Mouse (Mus musculus) heart, postnatal 36 days (tissue): ENCODE measurements around the gene Naa40. TPM values are rescaled to one million over a fixed set of nuclear protein-coding genes. Genes with fewer than 3 reads are reported as not detected.

Experiments
- DNase-seq, 2 experiments: peaks; one replicate each; pipeline ENCODE4 v3.0.0; 2021 to 2022
- intact Hi-C: fragments of 180-260 bp; cut with DNase I; formaldehyde crosslinking; loops from one replicate; pipeline ENCODE4 v1.15.1; 2025
- total RNA-seq, 2 experiments: library from RNA; stranded (reverse); gene quantifications; 2 replicates each; pipeline ENCODE4 v1.2.3; 2021

The Naa40 gene
- total RNA-seq, 2 experiments from 2014 or later: 15.3 to 15.6 TPM

DNA sequence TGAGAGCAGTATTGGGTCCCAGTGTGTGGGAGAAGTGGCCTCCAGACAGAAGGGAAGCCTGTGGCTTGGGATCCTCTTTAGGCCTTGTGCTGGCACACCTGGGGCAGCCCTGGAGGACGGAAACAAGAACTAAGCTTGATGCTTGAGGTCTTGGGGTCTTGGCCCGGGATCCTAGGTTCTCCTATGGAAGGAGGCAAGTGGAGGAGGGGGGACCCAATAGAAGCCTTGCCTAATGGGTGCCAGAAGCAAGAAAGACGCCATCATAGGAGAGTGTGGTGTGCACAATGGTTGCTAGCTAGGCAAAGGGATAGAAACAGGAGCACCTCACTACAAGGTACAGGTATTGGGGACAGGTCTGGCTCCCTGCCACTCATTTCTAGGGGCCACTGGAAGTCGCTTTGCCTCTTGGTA, 25.4 kb upstream of the Naa40 start:
- intact Hi-C loops: no loop called here

GRCm38 (mm10) chr19:7265478-7266191, 24.7 kb upstream of the Naa40 start:
- intact Hi-C loops: loop anchor here (2.0 kb wide), 1 partner anchor 153 kb away; no protein-coding TSS in a partner anchor
- DNase-seq: no peak

More for the DNA sequence above, 25.4 kb upstream of the Naa40 start:
- no peak for DNase-seq

- intact Hi-C loops: loop anchor here (1.0 to 2.0 kb wide), 3 partner anchors 80 to 171 kb away; no protein-coding TSS in a partner anchor
- peak; percentile 40 to 59 for DNase-seq
Measured at GRCm38 (mm10) chr19:7264766-7265331, 23.9 kb upstream of the Naa40 start.

- intact Hi-C loops: loop anchor here (1.0 to 2.0 kb wide), 3 partner anchors 81 to 172 kb away; no protein-coding TSS in a partner anchor
Measured at GRCm38 (mm10) chr19:7264088-7264765, 23.2 kb upstream of the Naa40 start.

DNA sequence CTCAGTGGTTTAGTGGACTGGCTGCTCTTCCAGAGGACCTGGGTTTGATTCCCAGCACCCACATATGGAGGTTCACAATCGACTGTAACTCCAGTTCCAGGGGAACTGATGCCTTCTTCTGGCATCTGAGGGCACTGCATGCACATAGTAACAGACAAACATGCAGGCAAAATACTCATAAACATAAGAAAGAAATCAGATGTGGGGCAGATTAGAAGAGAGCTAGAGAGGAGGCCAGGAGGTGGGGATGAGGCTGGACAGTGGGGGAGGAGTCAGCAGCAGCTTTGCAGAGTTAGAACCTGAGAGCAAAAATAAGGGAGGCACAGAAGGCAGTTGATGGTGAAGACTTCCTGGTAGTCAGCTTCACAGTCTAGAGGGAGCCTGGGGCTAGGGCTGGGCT, 21.6 kb upstream of the Naa40 start:
- intact Hi-C loops: loop anchor here (2.0 kb wide), 1 partner anchor 28 kb away; no protein-coding TSS in a partner anchor
- no peak for DNase-seq

More at GRCm38 (mm10) chr19:7264088-7264765, 23.2 kb upstream of the Naa40 start:
- peak; percentile 85 to 90 for DNase-seq

- intact Hi-C loops: loop anchor here (2.0 kb wide), 1 partner anchor 27 kb away; no protein-coding TSS in a partner anchor
- no peak for DNase-seq
Measured at GRCm38 (mm10) chr19:7261964-7262363, 21.0 kb upstream of the Naa40 start.

- DNase-seq: no peak
- intact Hi-C loops: no loop called here
Measured at GRCm38 (mm10) chr19:7261476-7261875, 20.5 kb upstream of the Naa40 start.

- DNase-seq: no peak
Measured at GRCm38 (mm10) chr19:7257881-7258280, 16.9 kb upstream of the Naa40 start.

GRCm38 (mm10) chr19:7246021-7246420, 5.0 kb upstream of the Naa40 start:
- intact Hi-C loops: no loop called here

More at GRCm38 (mm10) chr19:7257881-7258280, 16.9 kb upstream of the Naa40 start:
- intact Hi-C loops: no loop called here

DNA sequence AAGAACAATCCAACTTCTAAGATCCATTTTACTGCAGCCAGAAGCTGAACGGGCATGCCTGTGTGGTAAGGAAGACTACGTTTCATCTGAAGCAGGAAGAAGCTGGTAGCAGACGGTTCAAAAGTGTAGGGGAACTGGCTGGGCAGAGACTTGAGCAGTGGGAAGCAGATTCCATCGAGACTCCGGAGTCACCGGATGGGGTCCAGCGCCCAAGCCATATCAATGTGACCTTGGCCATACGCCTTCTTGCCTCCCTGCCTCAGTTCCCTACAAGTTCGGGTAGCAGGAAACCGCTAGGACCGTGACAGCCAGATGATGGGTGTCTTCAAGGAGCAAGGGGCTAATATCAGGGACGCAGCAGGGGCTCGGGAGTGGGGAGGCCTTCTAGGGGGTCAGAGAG, 692 bp downstream of the Naa40 start:
- no peak for DNase-seq
- intact Hi-C loops: loop anchor here (2.0 kb wide), 3 partner anchors 29 to 177 kb away; partner anchors contain the start of genes 2700081O15Rik and Mark2

More at GRCm38 (mm10) chr19:7246021-7246420, 5.0 kb upstream of the Naa40 start:
- no peak for DNase-seq

GRCm38 (mm10) chr19:7239574-7239973, 1.4 kb downstream of the Naa40 start:
- DNase-seq: no peak
- intact Hi-C loops: loop anchor here (10.0 kb wide), 1 partner anchor 375 kb away; the partner anchor contains the start of gene Hrasls5

GRCm38 (mm10) chr19:7236742-7237141, 4.2 kb downstream of the Naa40 start:
- no peak for DNase-seq
- intact Hi-C loops: loop anchor here (1.0 to 10.0 kb wide), 2 partner anchors 200 to 378 kb away; partner anchors contain the start of gene Hrasls5

DNA sequence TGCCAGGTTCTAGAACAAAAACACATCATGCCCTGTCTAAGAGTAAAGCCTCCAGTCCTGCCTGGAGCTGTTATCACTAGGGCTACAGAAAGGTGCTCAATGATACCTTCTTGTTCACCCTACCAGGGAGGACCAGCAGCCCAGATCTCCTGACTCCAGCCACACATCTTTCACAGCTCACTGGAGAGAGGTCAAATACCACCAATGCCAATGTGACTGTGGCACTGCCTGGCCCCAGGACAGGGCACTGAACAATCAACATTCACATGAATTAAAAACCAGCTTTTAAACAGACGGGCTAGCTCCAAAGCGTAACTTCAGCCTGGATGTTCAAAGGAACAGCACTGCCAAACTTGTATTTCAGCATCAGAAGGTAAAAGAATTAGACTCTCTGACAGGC, 5.0 kb downstream of the Naa40 start:
- intact Hi-C loops: loop anchor here (10.0 kb wide), 1 partner anchor 379 kb away; the partner anchor contains the start of gene Hrasls5
- no peak for DNase-seq

GRCm38 (mm10) chr19:7235461-7235860, 5.5 kb downstream of the Naa40 start:
- DNase-seq: no peak

GRCm38 (mm10) chr19:7234537-7235221, 6.3 kb downstream of the Naa40 start:
- intact Hi-C loops: loop anchor here (1.0 to 10.0 kb wide), 4 partner anchors 28 to 380 kb away; partner anchors contain the start of gene Hrasls5
- DNase-seq: peak; percentile 77

More at GRCm38 (mm10) chr19:7235461-7235860, 5.5 kb downstream of the Naa40 start:
- intact Hi-C loops: loop anchor here (2.0 to 10.0 kb wide), 3 partner anchors 27 to 379 kb away; partner anchors contain the start of gene Hrasls5

- intact Hi-C loops: no loop called here
- no peak for DNase-seq
Measured at GRCm38 (mm10) chr19:7226511-7226914, 14.5 kb downstream of the Naa40 start.

DNA sequence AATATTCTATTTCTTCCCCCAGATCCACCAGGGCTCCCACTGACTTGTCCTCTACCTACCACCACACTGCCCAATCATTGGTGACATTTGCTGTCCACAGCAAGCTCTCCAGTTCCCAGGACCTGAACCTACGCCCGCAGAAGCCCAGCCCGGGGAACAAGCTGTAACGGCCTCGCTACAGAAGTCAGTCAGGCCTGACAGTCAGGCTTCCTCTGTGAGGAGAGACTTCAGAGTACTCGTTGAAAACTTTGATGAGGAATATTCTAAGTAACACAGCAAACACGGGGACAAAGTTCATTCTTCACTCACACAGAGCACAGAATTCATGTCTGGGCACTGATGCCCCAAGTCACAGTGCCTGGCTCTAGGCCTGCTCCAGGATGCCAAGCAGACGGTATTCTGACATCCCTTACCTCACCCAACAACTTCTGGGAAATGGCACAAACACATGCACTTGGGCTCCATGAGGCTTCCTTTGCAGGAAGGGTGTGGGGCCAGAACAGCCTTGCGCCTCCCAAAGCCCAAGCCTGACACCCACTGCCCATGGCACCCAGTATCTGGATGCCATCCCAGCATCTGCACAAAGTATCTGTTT, 15.8 kb downstream of the Naa40 start:
- intact Hi-C loops: no loop called here
- DNase-seq: no peak

GRCm38 (mm10) chr19:7224253-7224652, 16.7 kb downstream of the Naa40 start:
- no peak for DNase-seq
- intact Hi-C loops: no loop called here

DNA sequence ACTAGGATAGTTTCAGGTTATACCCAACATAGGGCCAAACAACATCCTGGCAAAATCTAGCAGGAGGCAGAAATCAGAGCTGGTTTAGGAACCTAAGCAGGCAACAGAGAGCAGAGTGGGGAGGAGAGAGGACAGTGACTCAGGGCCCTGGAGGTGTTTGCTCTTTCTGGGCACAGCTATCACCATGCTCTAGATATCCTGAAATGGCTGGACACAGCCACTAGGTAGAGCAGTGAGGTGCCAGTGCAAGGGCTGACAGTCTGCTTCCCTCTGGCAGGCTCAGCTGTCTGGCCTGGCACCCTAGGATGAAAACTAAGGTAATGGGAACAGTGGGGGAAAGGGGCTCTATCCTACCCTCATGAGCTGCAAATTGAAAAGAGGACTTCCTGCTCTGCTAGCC, 17.5 kb downstream of the Naa40 start:
- intact Hi-C loops: no loop called here
- no peak for DNase-seq

- no peak for DNase-seq
- intact Hi-C loops: no loop called here
Measured at GRCm38 (mm10) chr19:7222196-7222595, 18.8 kb downstream of the Naa40 start.
